Mouse (Mus musculus): Measurements from ENCODE around the gene Ring1. TPM values are rescaled to one million over a fixed set of nuclear protein-coding genes. Genes with fewer than 3 reads are reported as not detected.
"Not testable (repeated sequence)": the region's sequence is repeated elsewhere in the genome, so short reads cannot be mapped to it uniquely, and the experiment has no call there.

The Ring1 gene
- polyA plus RNA-seq, 1 experiment from 2014 or later = 22.4 TPM

- Histone ChIP-seq H3K27ac (replicated peaks) (no peak overlapping the region), H3K9ac (no peak overlapping the region), H3K36me3 (no peaks in the 10 kb centered on the region), H3K4me3 (no peak overlapping the region), H3K4me1 (replicated peaks) (peaks cover 13% of the 10 kb centered on the region), H3K4me2 (no peak overlapping the region), H3K9me3 (no peaks in the 10 kb centered on the region), H3K27me3 (peaks cover 42% of the 10 kb centered on the region)
- 6% methylated on average over 5 of the region's 5 CpGs for WGBS
- ATAC-seq (ENCODE audit: low read depth) = no peak
These were observed 21.1 kb downstream of the Ring1 start for GRCm38 (mm10) chr17:34003426-34003825.

DNA sequence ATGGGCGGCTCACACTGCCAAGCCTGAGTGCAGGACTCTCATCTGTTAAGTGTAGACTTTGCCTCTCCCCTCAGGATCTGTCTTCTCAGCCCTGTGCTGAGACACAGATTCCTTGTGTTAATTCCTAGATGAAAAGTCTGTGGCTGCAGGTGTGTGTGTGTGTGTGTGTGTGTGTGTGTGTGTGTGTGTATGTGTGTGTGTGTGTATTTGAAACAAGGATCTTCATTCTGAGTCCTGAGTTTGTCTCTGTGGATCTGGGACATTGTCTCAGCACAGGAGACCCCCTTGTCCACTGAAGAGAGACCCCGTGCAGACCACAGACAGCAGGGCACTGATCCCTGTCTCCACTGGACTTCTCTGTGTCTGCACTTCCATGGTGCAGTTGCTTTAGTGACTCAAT is 23.7 kb downstream of the Ring1 start:
- H3K4me2 ChIP-seq, H3K4me3 ChIP-seq, H3K36me3 ChIP-seq: not testable (repeated sequence)

GRCm38 (mm10) chr17:34000150-34000537 is 24.3 kb downstream of the Ring1 start, which contains the start of gene H2-K1:
Gene H2-K1 (minus strand): TSS chr17:34000347.
- 2% methylated on average over 30 of the region's 30 CpGs for WGBS
- no peaks in the 10 kb centered on the region for H3K36me3 ChIP-seq

More for the DNA sequence above, 23.7 kb downstream of the Ring1 start:
- H3K4me1 ChIP-seq (replicated peaks) = peaks cover 13% of the 10 kb centered on the region
- ATAC-seq (ENCODE audit: low read depth); H3K9me3 ChIP-seq; H3K27ac ChIP-seq (replicated peaks); H3K9ac ChIP-seq: not testable (repeated sequence)
- WGBS = 64% methylated on average over 2 of the region's 2 CpGs
- H3K27me3 ChIP-seq = peaks cover 45% of the 10 kb centered on the region

GRCm38 (mm10) chr17:33999341-34000149 is 24.9 kb downstream of the Ring1 start:
- peak; percentile 65; the same call in 1 of the 2 replicates for ATAC-seq (ENCODE audit: low read depth)
- WGBS = 2% methylated on average over 87 of the region's 87 CpGs
- peak overlapping the region; percentile 69 for H3K9ac ChIP-seq

More at GRCm38 (mm10) chr17:34000150-34000537, 24.3 kb downstream of the Ring1 start, which contains the start of gene H2-K1:
- H3K27me3 ChIP-seq = peaks cover 45% of the 10 kb centered on the region
- no peaks in the 10 kb centered on the region for H3K9me3 ChIP-seq
- H3K4me3 ChIP-seq = peak within 1 kb of the TSS; percentile 51
- no peak within 1 kb of the TSS for H3K27ac ChIP-seq (replicated peaks)
- ATAC-seq (ENCODE audit: low read depth) = peak; percentile 89
- H3K4me1 ChIP-seq (replicated peaks) = peaks cover 13% of the 10 kb centered on the region
- H3K4me2 ChIP-seq = peak within 1 kb of the TSS; percentile 92
- peak within 1 kb of the TSS; percentile 69 for H3K9ac ChIP-seq

DNA sequence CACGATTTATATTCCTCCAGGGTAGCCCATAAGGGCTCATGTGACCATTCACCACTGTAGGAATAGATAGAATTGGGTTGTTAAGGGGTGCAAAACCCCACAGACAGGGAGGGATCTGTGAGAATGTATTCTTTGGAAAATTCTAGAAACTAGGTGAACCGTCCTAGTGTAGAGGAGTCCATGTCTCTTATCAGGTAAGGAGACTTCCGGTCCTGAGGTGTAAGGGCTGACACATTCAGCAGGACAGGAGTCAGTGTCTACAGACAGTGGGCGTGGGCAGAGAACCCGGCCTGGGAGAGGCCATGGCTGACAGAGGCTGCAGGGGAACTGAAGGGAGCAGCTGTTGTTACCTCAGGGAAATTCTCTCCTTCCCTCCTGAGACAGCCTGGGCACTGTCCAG is 25.8 kb downstream of the Ring1 start:
- not testable (repeated sequence) for H3K4me3 ChIP-seq; H3K9ac ChIP-seq; H3K27ac ChIP-seq (replicated peaks); H3K9me3 ChIP-seq; H3K4me2 ChIP-seq; H3K36me3 ChIP-seq; ATAC-seq (ENCODE audit: low read depth)
- Histone ChIP-seq H3K4me1 (replicated peaks) (peaks cover 13% of the 10 kb centered on the region), H3K27me3 (peaks cover 45% of the 10 kb centered on the region)
- 65% methylated on average over 5 of the region's 5 CpGs for WGBS

More at GRCm38 (mm10) chr17:33999341-34000149, 24.9 kb downstream of the Ring1 start:
- Histone ChIP-seq H3K4me3 (peak overlapping the region; percentile 51), H3K36me3 (no peaks in the 10 kb centered on the region), H3K9me3 (no peaks in the 10 kb centered on the region), H3K4me2 (peak overlapping the region; percentile 92), H3K4me1 (replicated peaks) (peaks cover 13% of the 10 kb centered on the region), H3K27ac (replicated peaks) (no peak overlapping the region), H3K27me3 (peaks cover 45% of the 10 kb centered on the region)

- H3K4me2 ChIP-seq; H3K36me3 ChIP-seq; ATAC-seq (ENCODE audit: low read depth); H3K27ac ChIP-seq (replicated peaks); H3K9ac ChIP-seq; H3K4me3 ChIP-seq; H3K9me3 ChIP-seq: not testable (repeated sequence)
- 95% methylated on average over 2 of the region's 2 CpGs for WGBS
- peaks cover 13% of the 10 kb centered on the region for H3K4me1 ChIP-seq (replicated peaks)
- peaks cover 41% of the 10 kb centered on the region for H3K27me3 ChIP-seq
These were observed 27.5 kb downstream of the Ring1 start for GRCm38 (mm10) chr17:33997025-33997424.

DNA sequence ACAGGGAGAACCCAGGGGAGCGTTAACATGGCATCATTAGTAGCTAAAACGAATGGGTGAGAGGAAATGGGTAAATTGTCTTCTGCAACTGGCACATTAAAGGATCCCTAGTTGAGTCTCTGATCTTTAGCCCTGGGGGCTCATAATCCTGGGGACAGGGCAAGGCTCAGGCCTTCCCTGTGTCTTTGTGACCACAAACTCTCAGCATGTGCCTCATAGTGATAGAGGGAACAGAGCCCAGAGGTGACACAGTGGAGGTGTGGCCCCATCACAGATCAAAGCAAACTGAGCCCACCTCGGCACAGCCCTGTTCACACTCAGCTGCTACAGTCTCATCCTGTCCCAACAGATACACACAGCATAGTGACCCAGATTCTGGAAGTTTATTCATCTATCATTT is 28.8 kb downstream of the Ring1 start:
- Histone ChIP-seq H3K27me3 (peaks cover 27% of the 10 kb centered on the region), H3K4me1 (replicated peaks) (peaks cover 13% of the 10 kb centered on the region), H3K4me3 (no peak overlapping the region), H3K9ac (no peak overlapping the region), H3K4me2 (no peak overlapping the region), H3K36me3 (no peaks in the 10 kb centered on the region), H3K9me3 (no peaks in the 10 kb centered on the region), H3K27ac (replicated peaks) (no peak overlapping the region)
- WGBS = 69% methylated on average over 3 of the region's 3 CpGs
- no peak for ATAC-seq (ENCODE audit: low read depth)

- WGBS = 90% methylated on average over 8 of the region's 8 CpGs
- Histone ChIP-seq H3K27ac (replicated peaks) (no peak overlapping the region), H3K36me3 (no peaks in the 10 kb centered on the region), H3K4me2 (no peak overlapping the region), H3K9ac (no peak overlapping the region), H3K4me1 (replicated peaks) (peaks cover 7% of the 10 kb centered on the region), H3K9me3 (no peaks in the 10 kb centered on the region), H3K4me3 (no peak overlapping the region), H3K27me3 (peaks cover 20% of the 10 kb centered on the region)
- no peak for ATAC-seq (ENCODE audit: low read depth)
These were observed 29.5 kb downstream of the Ring1 start for GRCm38 (mm10) chr17:33994959-33995358.

- no peaks in the 10 kb centered on the region for H3K9me3 ChIP-seq
- H3K36me3 ChIP-seq = no peaks in the 10 kb centered on the region
- peak; percentile 50; the same call in 1 of the 2 replicates for ATAC-seq (ENCODE audit: low read depth)
- H3K9ac ChIP-seq = no peak overlapping the region
- 0 out of 2 replicates have a peak, but pooled peaks cover 3% of the 10 kb centered on the region for H3K27me3 ChIP-seq
- WGBS = 31% methylated on average over 10 of the region's 10 CpGs
- no peak overlapping the region for H3K4me3 ChIP-seq
- no peak overlapping the region for H3K4me2 ChIP-seq
- no peaks in the 10 kb centered on the region for H3K4me1 ChIP-seq (replicated peaks)
- H3K27ac ChIP-seq (replicated peaks) = no peak overlapping the region
These were observed 32.5 kb downstream of the Ring1 start for GRCm38 (mm10) chr17:33991788-33992664.

DNA sequence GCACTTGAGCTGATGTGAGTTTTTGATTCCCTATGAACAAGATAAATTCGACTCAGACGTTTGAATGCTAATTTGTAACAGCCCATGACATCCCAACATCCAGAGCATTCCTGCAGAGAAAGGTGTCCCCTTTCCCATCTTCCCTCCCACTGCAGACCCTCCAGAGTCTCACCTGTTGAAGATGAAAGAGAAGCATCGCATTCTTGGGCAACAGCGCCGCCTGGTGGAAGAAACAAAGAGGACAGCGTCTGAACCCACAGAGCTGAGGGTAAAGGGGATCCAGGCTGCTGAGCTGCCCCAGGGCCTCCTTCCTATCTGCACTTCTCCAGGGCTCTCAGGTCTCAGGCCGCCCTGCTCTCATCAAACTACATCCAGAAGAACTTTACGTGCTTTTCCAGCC is 42.3 kb downstream of the Ring1 start:
- H3K27ac ChIP-seq (replicated peaks) = peak overlapping the region; percentile 92
- not testable (repeated sequence) for H3K9ac ChIP-seq
- WGBS = 12% methylated on average over 8 of the region's 8 CpGs

DNA sequence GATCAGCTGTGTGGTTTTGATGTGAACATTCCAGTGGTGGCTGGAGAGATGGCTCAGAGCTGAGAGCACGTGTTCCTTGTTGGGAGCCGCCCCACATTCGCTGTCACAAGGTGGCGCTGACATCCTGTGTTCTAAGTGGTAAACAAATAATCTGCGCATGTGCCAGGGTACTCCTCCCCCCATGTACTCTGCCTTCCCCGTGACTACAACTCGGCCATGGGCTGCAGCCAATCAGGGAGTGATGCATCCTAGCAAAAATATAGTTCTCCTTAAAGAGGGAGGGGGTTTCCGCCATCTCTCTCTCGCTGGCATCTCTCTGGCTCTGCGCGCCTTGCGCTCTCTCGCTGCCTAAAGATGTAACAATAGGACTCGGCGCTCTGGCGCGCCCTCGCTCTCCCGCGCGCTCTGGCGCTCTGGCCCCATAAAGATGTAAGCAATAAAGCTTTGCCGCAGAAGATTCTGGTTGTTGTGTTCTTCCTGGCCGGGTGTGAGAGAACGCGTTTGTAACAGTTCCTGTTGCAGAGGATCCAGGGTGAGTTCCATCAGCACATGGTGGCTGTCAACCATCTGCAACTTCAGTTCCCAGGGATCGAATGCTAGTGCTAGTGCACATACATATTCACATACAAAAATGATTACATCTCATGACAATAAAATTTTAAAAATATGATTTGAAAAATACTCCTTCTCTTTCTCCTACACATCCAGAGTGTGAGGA is 43.1 kb downstream of the Ring1 start:
- Histone ChIP-seq H3K9ac (peak overlapping the region; percentile 77), H3K4me3 (peak overlapping the region; percentile 47), H3K27me3 (peaks cover 43% of the 10 kb centered on the region), H3K27ac (replicated peaks) (peak overlapping the region; percentile 92), H3K4me1 (replicated peaks) (peaks cover 26% of the 10 kb centered on the region), H3K4me2 (peak overlapping the region; percentile 55)
- under 1% methylated on average over 27 of the region's 27 CpGs for WGBS
- not testable (repeated sequence) for H3K9me3 ChIP-seq, H3K36me3 ChIP-seq
- peak; percentile 94 for ATAC-seq (ENCODE audit: low read depth)

More for the DNA sequence above, 42.3 kb downstream of the Ring1 start:
- ATAC-seq (ENCODE audit: low read depth); H3K36me3 ChIP-seq; H3K9me3 ChIP-seq: not testable (repeated sequence)
- Histone ChIP-seq H3K27me3 (peaks cover 35% of the 10 kb centered on the region), H3K4me1 (replicated peaks) (peaks cover 26% of the 10 kb centered on the region), H3K4me2 (peak overlapping the region; percentile 55), H3K4me3 (peak overlapping the region; percentile 47)

Measured in neural tube, embryonic 13.5 days (tissue).